Mouse (Mus musculus): ENCODE measurements at regions not wholly inside any gene's neighbourhood (a gene's known extent, or its start where the extent isn't known, plus 50 kb on each side); places are given as distances from the start of the nearest gene placed in this dataset.

GRCm38 (mm10) chr6:82143496-82143895 is 102.7 kb downstream of the Eva1a start:
- Histone ChIP-seq H3K4me1 (ENCODE audit: insufficient read depth, low read length) (no peaks in the 10 kb centered on the region), H3K27me3 (ENCODE audit: insufficient read depth, low read length) (no peaks in the 10 kb centered on the region), H3K4me3 (ENCODE audit: low read depth, low read length) (no peak overlapping the region), H3K9me3 (ENCODE audit: low read length) (no peaks in the 10 kb centered on the region), H3K27ac (ENCODE audit: low read depth, low read length) (no peak overlapping the region), H3K9ac (replicated peaks; ENCODE audit: low read length, poor library complexity, severe bottlenecking) (no peak overlapping the region), H3K4me2 (ENCODE audit: low read depth, low read length, poor library complexity, severe bottlenecking) (no peak overlapping the region), H3K36me3 (ENCODE audit: insufficient read depth, low read length) (no peaks in the 10 kb centered on the region)
- no peak for TF ChIP-seq CTCF (IDR thresholded peaks at IDR 0.05)
- WGBS, result 83% methylated on average over 6 of the region's 6 CpGs
- ATAC-seq (ENCODE audit: low FRiP score) (no peak), DNase-seq (ENCODE audit: low spot score) (no peak)

GRCm38 (mm10) chr6:82150051-82150450 is 109.2 kb downstream of the Eva1a start:
- Histone ChIP-seq H3K4me2 (ENCODE audit: low read depth, low read length, poor library complexity, severe bottlenecking) (no peak overlapping the region), H3K27me3 (ENCODE audit: insufficient read depth, low read length) (no peaks in the 10 kb centered on the region), H3K9me3 (ENCODE audit: low read length) (no peaks in the 10 kb centered on the region), H3K4me1 (ENCODE audit: insufficient read depth, low read length) (no peaks in the 10 kb centered on the region), H3K9ac (replicated peaks; ENCODE audit: low read length, poor library complexity, severe bottlenecking) (no peak overlapping the region), H3K4me3 (ENCODE audit: low read depth, low read length) (no peak overlapping the region), H3K36me3 (ENCODE audit: insufficient read depth, low read length) (no peaks in the 10 kb centered on the region), H3K27ac (ENCODE audit: low read depth, low read length) (no peak overlapping the region)
- ATAC-seq (ENCODE audit: low FRiP score) (no peak), DNase-seq (ENCODE audit: low spot score) (no peak)
- 80% methylated on average over 2 of the region's 2 CpGs for WGBS
- TF ChIP-seq CTCF (IDR thresholded peaks at IDR 0.05), result no peak

GRCm38 (mm10) chr6:82170349-82171080 is 129.7 kb downstream of the Eva1a start:
- Histone ChIP-seq H3K4me3 (ENCODE audit: low read depth, low read length) (no peak overlapping the region), H3K4me2 (ENCODE audit: low read depth, low read length, poor library complexity, severe bottlenecking) (no peak overlapping the region), H3K27ac (ENCODE audit: low read depth, low read length) (no peak overlapping the region), H3K9me3 (ENCODE audit: low read length) (0 out of 2 replicates have a peak, but pooled peaks cover 3% of the 10 kb centered on the region), H3K27me3 (ENCODE audit: insufficient read depth, low read length) (no peaks in the 10 kb centered on the region), H3K36me3 (ENCODE audit: insufficient read depth, low read length) (no peaks in the 10 kb centered on the region), H3K4me1 (ENCODE audit: insufficient read depth, low read length) (no peaks in the 10 kb centered on the region), H3K9ac (replicated peaks; ENCODE audit: low read length, poor library complexity, severe bottlenecking) (no peak overlapping the region)
- DNase-seq (ENCODE audit: low spot score) (no peak), ATAC-seq (ENCODE audit: low FRiP score) (no peak)
- 44% methylated on average over 5 of the region's 5 CpGs for WGBS
- no peak for TF ChIP-seq CTCF (IDR thresholded peaks at IDR 0.05)

- Histone ChIP-seq H3K9ac (replicated peaks; ENCODE audit: low read length, poor library complexity, severe bottlenecking) (no peak overlapping the region), H3K9me3 (ENCODE audit: low read length) (0 out of 2 replicates have a peak, but pooled peaks cover 3% of the 10 kb centered on the region), H3K27me3 (ENCODE audit: insufficient read depth, low read length) (no peaks in the 10 kb centered on the region), H3K27ac (ENCODE audit: low read depth, low read length) (no peak overlapping the region), H3K4me2 (ENCODE audit: low read depth, low read length, poor library complexity, severe bottlenecking) (no peak overlapping the region), H3K4me3 (ENCODE audit: low read depth, low read length) (no peak overlapping the region), H3K36me3 (ENCODE audit: insufficient read depth, low read length) (no peaks in the 10 kb centered on the region), H3K4me1 (ENCODE audit: insufficient read depth, low read length) (no peaks in the 10 kb centered on the region)
- 10% methylated on average over 2 of the region's 2 CpGs for WGBS
- ATAC-seq (ENCODE audit: low FRiP score) (no peak), DNase-seq (ENCODE audit: low spot score) (no peak)
- TF ChIP-seq CTCF (IDR thresholded peaks at IDR 0.05), result no peak
These were observed 134.1 kb downstream of the Eva1a start for GRCm38 (mm10) chr6:82174943-82175342.

- H3K4me2 ChIP-seq (ENCODE audit: low read depth, low read length, poor library complexity, severe bottlenecking), result no peak overlapping the region
- WGBS, result 92% methylated on average over 7 of the region's 7 CpGs
These were observed 159.3 kb downstream of the Eva1a start for GRCm38 (mm10) chr6:82200130-82200529.

GRCm38 (mm10) chr6:82204821-82205566 is 164.2 kb downstream of the Eva1a start:
- H3K4me3 ChIP-seq (ENCODE audit: low read depth, low read length), result no peak overlapping the region
- 84% methylated on average over 8 of the region's 8 CpGs for WGBS
- DNase-seq (ENCODE audit: low spot score), result no peak

More at GRCm38 (mm10) chr6:82200130-82200529, 159.3 kb downstream of the Eva1a start:
- Histone ChIP-seq H3K9ac (replicated peaks; ENCODE audit: low read length, poor library complexity, severe bottlenecking) (no peak overlapping the region), H3K4me3 (ENCODE audit: low read depth, low read length) (no peak overlapping the region), H3K36me3 (ENCODE audit: insufficient read depth, low read length) (no peaks in the 10 kb centered on the region), H3K4me1 (ENCODE audit: insufficient read depth, low read length) (no peaks in the 10 kb centered on the region), H3K9me3 (ENCODE audit: low read length) (no peaks in the 10 kb centered on the region), H3K27ac (ENCODE audit: low read depth, low read length) (no peak overlapping the region), H3K27me3 (ENCODE audit: insufficient read depth, low read length) (no peaks in the 10 kb centered on the region)
- TF ChIP-seq CTCF (IDR thresholded peaks at IDR 0.05), result no peak
- ATAC-seq (ENCODE audit: low FRiP score), result no peak
- no peak for DNase-seq (ENCODE audit: low spot score)

More at GRCm38 (mm10) chr6:82204821-82205566, 164.2 kb downstream of the Eva1a start:
- no peak for ATAC-seq (ENCODE audit: low FRiP score)
- H3K9ac ChIP-seq (replicated peaks; ENCODE audit: low read length, poor library complexity, severe bottlenecking), result no peak overlapping the region
- no peak overlapping the region for H3K27ac ChIP-seq (ENCODE audit: low read depth, low read length)
- H3K36me3 ChIP-seq (ENCODE audit: insufficient read depth, low read length), result no peaks in the 10 kb centered on the region
- H3K4me2 ChIP-seq (ENCODE audit: low read depth, low read length, poor library complexity, severe bottlenecking), result no peak overlapping the region
- no peak for TF ChIP-seq CTCF (IDR thresholded peaks at IDR 0.05)
- H3K4me1 ChIP-seq (ENCODE audit: insufficient read depth, low read length), result no peaks in the 10 kb centered on the region
- no peaks in the 10 kb centered on the region for H3K9me3 ChIP-seq (ENCODE audit: low read length)
- no peaks in the 10 kb centered on the region for H3K27me3 ChIP-seq (ENCODE audit: insufficient read depth, low read length)
